Mouse (Mus musculus): ENCODE data around the gene Ssc5d.

Gene Ssc5d

GRCm38 (mm10) chr7:4919971-4920370, 5.6 kb upstream of the Ssc5d start:
- no peak for DNase-seq (ENCODE audit: low spot score in 2 of 2)

- DNase-seq (ENCODE audit: low spot score in 2 of 2), result no peak
These were observed 5.1 kb upstream of the Ssc5d start for GRCm38 (mm10) chr7:4920496-4920895.

- DNase-seq (ENCODE audit: low spot score in 2 of 2), result no peak
These were observed 4.4 kb upstream of the Ssc5d start for GRCm38 (mm10) chr7:4920976-4921823.

GRCm38 (mm10) chr7:4921824-4922482, 3.6 kb upstream of the Ssc5d start, which contains the start of gene Nat14:
Gene Nat14 (plus strand): TSS chr7:4922028.
- no peak for DNase-seq (ENCODE audit: low spot score in 2 of 2)

GRCm38 (mm10) chr7:4922508-4922907, 3.1 kb upstream of the Ssc5d start:
- DNase-seq (ENCODE audit: low spot score in 2 of 2), result peak; percentile 65 to 74

GRCm38 (mm10) chr7:4922931-4923565, 2.5 kb upstream of the Ssc5d start:
- no peak for DNase-seq (ENCODE audit: low spot score in 2 of 2)

GRCm38 (mm10) chr7:4923586-4924364, 1.8 kb upstream of the Ssc5d start:
- peak in 1 of 2 experiments; percentile 49 for DNase-seq (ENCODE audit: low spot score in 2 of 2)

- DNase-seq (ENCODE audit: low spot score in 2 of 2), result no peak
These were observed 1.1 kb upstream of the Ssc5d start for GRCm38 (mm10) chr7:4924483-4924882.

GRCm38 (mm10) chr7:4924891-4925301, 689 bp upstream of the Ssc5d start:
- DNase-seq (ENCODE audit: low spot score in 2 of 2), result peak; percentile 78 to 81

GRCm38 (mm10) chr7:4926849-4927248, 1.3 kb downstream of the Ssc5d start:
- no peak for DNase-seq (ENCODE audit: low spot score in 2 of 2)

- no peak for DNase-seq (ENCODE audit: low spot score in 2 of 2)
These were observed 2.1 kb downstream of the Ssc5d start for GRCm38 (mm10) chr7:4927711-4928110.

- no peak for DNase-seq (ENCODE audit: low spot score in 2 of 2)
These were observed 2.7 kb downstream of the Ssc5d start for GRCm38 (mm10) chr7:4928323-4928722.

- DNase-seq (ENCODE audit: low spot score in 2 of 2), result no peak
These were observed 7.5 kb downstream of the Ssc5d start for GRCm38 (mm10) chr7:4933103-4933502.

GRCm38 (mm10) chr7:4934160-4934914, 8.8 kb downstream of the Ssc5d start:
- no peak for DNase-seq (ENCODE audit: low spot score in 2 of 2)

GRCm38 (mm10) chr7:4936832-4937231, 11.2 kb downstream of the Ssc5d start:
- DNase-seq (ENCODE audit: low spot score in 2 of 2), result no peak

GRCm38 (mm10) chr7:4937392-4937791, 11.8 kb downstream of the Ssc5d start:
- no peak for DNase-seq (ENCODE audit: low spot score in 2 of 2)

- peak in 1 of 2 experiments; percentile 67 for DNase-seq (ENCODE audit: low spot score in 2 of 2)
These were observed 12.9 kb downstream of the Ssc5d start for GRCm38 (mm10) chr7:4938456-4938855.

- peak; percentile 66 to 81 for DNase-seq (ENCODE audit: low spot score in 2 of 2)
These were observed 14.5 kb downstream of the Ssc5d start for GRCm38 (mm10) chr7:4940068-4940479.

- no peak for DNase-seq (ENCODE audit: low spot score in 2 of 2)
These were observed 17.1 kb downstream of the Ssc5d start for GRCm38 (mm10) chr7:4942673-4943072.

GRCm38 (mm10) chr7:4943223-4943815, 17.7 kb downstream of the Ssc5d start:
- peak; percentile 91 to 94 for DNase-seq (ENCODE audit: low spot score in 2 of 2)

Data from heart, adult 9 months (tissue).